Mouse (Mus musculus) v-Abl transformed pro-B cells (cell line): Measurements from ENCODE around the gene Slc11a1.
"Not testable (repeated sequence)": the region's sequence is repeated elsewhere in the genome, so short reads cannot be mapped to it uniquely, and the experiment has no call there.

Experiments used
- in situ Hi-C, 2 experiments: fragments of 400-800 bp; cut with MboI; formaldehyde crosslinking; loops; one replicate each; pipeline ENCODE4 v1.15.1; 2025; ENCODE audit not compliant: unreplicated experiment in 2 of 2

Gene Slc11a1

GRCm38 (mm10) chr1:74374980-74375379 lies at the start of gene Slc11a1:
Gene Slc11a1, plus strand, starts transcription at chr1:74375195.
- in situ Hi-C loops, result no loop called here

- in situ Hi-C loops, result not testable (repeated sequence)
These were observed 48.1 kb upstream of the Slc11a1 start for GRCm38 (mm10) chr1:74326916-74327315.

GRCm38 (mm10) chr1:74329899-74330431 lies 45.0 kb upstream of the Slc11a1 start:
- in situ Hi-C loops, result no loop called here

- in situ Hi-C loops, result no loop called here
These were observed 43.8 kb upstream of the Slc11a1 start for GRCm38 (mm10) chr1:74331046-74331681.

- in situ Hi-C loops, result no loop called here
These were observed 42.7 kb upstream of the Slc11a1 start for GRCm38 (mm10) chr1:74332241-74332763.

- in situ Hi-C loops, result no loop called here
These were observed 42.1 kb upstream of the Slc11a1 start for GRCm38 (mm10) chr1:74332930-74333329.

- in situ Hi-C loops, result no loop called here
These were observed 40.4 kb upstream of the Slc11a1 start for GRCm38 (mm10) chr1:74334607-74335006.

- in situ Hi-C loops, result no loop called here
These were observed 40.0 kb upstream of the Slc11a1 start for GRCm38 (mm10) chr1:74335033-74335432.

GRCm38 (mm10) chr1:74335436-74336170 lies 39.4 kb upstream of the Slc11a1 start:
- in situ Hi-C loops, result no loop called here

GRCm38 (mm10) chr1:74337241-74337771 lies 37.7 kb upstream of the Slc11a1 start:
- in situ Hi-C loops, result no loop called here

- in situ Hi-C loops, result no loop called here
These were observed 37.0 kb upstream of the Slc11a1 start for GRCm38 (mm10) chr1:74338013-74338412.

- in situ Hi-C loops, result no loop called here
These were observed 36.4 kb upstream of the Slc11a1 start for GRCm38 (mm10) chr1:74338626-74339025.

GRCm38 (mm10) chr1:74339917-74340316 lies 35.1 kb upstream of the Slc11a1 start:
- in situ Hi-C loops, result no loop called here

- in situ Hi-C loops, result no loop called here
These were observed 34.6 kb upstream of the Slc11a1 start for GRCm38 (mm10) chr1:74340361-74340764.

- in situ Hi-C loops, result not testable (repeated sequence)
These were observed 34.0 kb upstream of the Slc11a1 start for GRCm38 (mm10) chr1:74340992-74341391.

- in situ Hi-C loops, result no loop called here
These were observed 33.1 kb upstream of the Slc11a1 start for GRCm38 (mm10) chr1:74341898-74342297.

GRCm38 (mm10) chr1:74342308-74342707 lies 32.7 kb upstream of the Slc11a1 start:
- in situ Hi-C loops, result no loop called here

GRCm38 (mm10) chr1:74343161-74343560 lies 31.8 kb upstream of the Slc11a1 start:
- in situ Hi-C loops, result no loop called here

- in situ Hi-C loops, result no loop called here
These were observed 30.7 kb upstream of the Slc11a1 start for GRCm38 (mm10) chr1:74344163-74344916.

GRCm38 (mm10) chr1:74351185-74351769 lies 23.7 kb upstream of the Slc11a1 start:
- in situ Hi-C loops, result no loop called here
